Mouse (Mus musculus): Measurements from ENCODE around the gene Cltrn.

- TF ChIP-seq CTCF (IDR thresholded peaks at IDR 0.05; ENCODE audit: low read depth, low read length) (no peak), POLR2A (IDR thresholded peaks at IDR 0.05; ENCODE audit: extremely low read depth, insufficient read depth, low read length) (no peak)
Observed at GRCm38 (mm10) chrX:164095838-164096237, 7.2 kb downstream of the Cltrn start.
